Mouse (Mus musculus) forelimb bud, embryonic 11.5 days (tissue): ENCODE results near the gene Mybphl.
A peak's percentile ranks its signal among the peaks of the same experiment; 100 is the strongest.

ENCODE experiments used
- DNase-seq: peaks from one replicate; pipeline ENCODE4 v3.0.0-alpha.2; 2012; ENCODE audit warnings: low read depth, low spot score

Mybphl gene

DNA sequence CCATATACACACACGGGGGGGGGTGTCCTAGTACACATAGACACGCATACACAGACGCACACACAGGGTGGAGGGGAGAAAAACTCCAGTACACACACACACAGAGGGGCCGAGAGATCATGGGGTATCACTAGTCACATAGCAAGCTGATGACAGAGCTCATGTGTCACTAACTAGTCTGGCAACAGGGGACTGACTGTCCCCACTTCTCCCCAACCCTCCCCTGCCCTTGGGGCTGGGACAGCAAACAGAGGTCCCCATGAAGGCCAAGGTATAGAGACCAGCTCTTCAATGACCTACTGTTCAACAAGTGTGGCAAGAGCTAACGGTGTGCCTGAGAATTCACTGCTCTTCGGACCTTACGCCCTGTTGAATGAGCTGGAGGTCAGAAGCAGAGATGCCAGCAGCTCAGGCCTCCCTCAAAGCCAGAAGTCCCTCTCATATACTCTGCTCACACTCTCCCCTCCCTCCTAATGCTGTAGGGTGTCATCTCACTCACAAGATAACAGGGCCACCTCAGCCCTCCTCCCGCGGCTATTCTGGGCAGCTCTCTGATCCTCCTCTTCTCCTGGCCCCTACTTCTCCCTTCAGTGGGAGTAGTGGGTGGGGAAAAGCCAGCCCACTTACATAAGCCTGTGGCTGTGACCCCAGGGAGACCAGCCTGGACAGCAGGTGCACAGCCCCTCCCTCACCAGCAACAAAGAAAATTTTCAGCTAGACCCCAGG lies at the start of gene Mybphl:
Gene Mybphl (plus strand): TSS at position 642 of the 726 bp plus-strand sequence.
- no peak for DNase-seq

GRCm38 (mm10) chr3:108318517-108318916 lies 46.2 kb upstream of the Mybphl start:
- peak; percentile 48 for DNase-seq

DNA sequence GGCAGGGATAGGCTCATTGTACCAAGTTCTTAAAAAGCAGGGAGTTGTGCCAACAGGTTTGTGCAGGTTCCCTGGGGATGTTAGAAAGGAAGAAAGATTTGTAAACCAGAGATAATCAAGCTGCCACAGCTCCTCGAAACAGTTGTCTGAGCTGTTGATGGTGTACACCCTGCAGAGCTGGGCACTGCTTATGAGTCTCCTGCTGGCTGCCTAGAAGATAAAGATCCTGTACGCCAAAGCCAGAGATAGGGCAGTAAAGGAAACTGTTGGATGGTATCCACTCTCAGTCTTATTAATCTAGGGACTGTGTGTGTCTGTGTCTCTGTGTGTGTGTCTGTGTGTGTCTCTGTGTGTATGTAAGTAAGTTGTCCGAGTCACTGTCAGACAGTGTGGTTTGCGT lies 43.0 kb upstream of the Mybphl start:
- no peak for DNase-seq

GRCm38 (mm10) chr3:108322136-108322535 lies 42.6 kb upstream of the Mybphl start:
- no peak for DNase-seq

DNA sequence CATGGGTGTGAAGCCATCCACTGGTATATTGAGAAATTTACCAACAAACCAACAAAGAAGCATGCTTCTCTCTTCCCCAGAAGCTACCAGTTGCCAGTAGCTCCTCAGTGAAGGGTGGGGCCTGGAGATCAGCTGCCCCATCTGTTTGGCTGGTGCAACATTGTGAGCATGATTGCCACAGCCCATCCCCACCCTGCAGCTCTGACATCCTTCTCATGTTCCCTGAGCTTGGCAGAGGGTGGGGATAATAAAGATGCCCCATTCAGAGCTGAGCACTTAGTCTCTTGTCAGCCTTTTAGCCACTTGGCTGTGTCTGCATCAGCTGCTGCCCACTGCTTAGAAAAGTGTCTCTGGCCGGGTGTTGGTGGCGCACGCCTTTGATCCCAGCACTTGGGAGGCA lies 41.7 kb upstream of the Mybphl start:
- DNase-seq, result no peak

- DNase-seq, result no peak
These were observed 39.9 kb upstream of the Mybphl start for GRCm38 (mm10) chr3:108324837-108325236.

DNA sequence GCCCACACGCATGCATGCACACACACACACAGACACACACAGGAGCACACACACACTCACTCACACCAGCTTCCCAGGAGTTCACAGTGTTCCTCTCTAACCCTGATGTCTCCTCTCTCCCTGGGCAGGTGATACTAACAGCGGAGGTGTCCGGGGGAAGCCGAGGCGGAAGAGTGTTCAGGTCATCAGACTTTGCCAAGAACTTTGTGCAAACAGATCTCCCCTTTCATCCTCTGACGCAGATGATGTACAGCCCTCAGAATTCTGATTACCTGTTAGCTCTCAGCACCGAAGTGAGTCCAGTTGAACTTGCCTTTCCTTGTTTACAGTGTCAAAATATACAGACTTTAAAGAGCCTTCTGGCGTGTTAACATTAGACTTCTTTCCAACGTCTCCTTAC lies 39.2 kb upstream of the Mybphl start:
- DNase-seq, result no peak

GRCm38 (mm10) chr3:108327275-108327674 lies 37.4 kb upstream of the Mybphl start:
- no peak for DNase-seq

- DNase-seq, result no peak
These were observed 36.8 kb upstream of the Mybphl start for GRCm38 (mm10) chr3:108327916-108328315.

GRCm38 (mm10) chr3:108328441-108328841 lies 36.3 kb upstream of the Mybphl start:
- DNase-seq, result no peak

- DNase-seq, result no peak
These were observed 33.9 kb upstream of the Mybphl start for GRCm38 (mm10) chr3:108330812-108331211.

DNA sequence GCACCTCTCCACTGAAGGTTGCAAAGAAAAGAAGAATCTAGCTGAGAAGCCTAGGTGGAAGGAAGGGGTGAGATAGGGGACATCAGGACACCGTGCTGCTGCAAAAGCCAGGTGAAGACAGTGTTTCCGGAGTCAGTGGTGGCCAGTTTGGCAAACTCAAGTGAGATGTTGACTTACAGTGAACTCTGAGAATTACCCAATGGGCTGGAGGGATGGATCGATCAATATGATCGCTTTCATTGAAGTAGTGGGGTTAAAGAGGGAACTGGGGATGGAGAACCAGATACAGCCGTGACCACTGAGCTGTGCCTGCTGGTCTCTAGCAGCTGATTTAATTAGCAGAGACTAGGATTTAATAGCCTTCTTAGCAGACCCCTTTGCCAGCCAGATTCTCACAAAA lies 27.8 kb upstream of the Mybphl start:
- no peak for DNase-seq

DNA sequence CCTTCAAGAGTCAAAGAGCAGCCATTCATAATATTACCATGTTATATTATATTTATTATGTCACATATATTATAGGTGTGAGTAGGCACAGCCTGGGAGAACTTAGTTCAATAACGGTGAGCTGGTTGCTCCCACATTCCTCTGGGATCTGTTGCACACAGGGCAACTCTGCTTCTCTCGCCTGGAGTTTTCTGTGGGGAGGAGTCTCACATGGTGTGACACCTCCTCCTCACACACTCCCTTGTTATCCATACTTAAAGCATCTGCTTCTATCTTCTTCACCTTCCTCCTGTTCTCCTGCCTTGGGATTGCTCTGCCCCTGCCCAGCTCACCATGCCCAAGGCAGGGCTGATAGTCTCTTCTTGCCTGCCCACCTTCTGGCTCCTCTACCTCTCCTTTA lies 23.7 kb upstream of the Mybphl start:
- DNase-seq, result no peak

DNA sequence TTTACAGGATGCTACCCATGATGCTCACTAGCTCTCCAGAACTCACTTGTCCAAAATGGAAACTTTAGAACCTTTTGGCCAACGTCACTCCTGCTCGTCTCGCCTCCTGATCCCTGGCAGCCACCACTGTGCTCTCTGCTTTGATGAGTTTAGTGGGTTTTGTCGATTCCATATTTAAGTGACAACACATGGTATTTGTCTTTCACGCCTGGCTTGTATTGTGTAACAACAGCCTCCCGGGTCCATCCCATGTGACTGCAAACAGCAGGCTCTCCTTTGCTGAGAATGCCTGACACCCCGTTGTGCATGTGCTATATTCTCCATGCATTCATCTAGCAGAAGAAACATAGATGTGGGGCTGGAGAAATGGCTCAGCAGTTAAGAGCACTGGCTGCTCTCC lies 22.5 kb upstream of the Mybphl start:
- DNase-seq, result no peak

DNA sequence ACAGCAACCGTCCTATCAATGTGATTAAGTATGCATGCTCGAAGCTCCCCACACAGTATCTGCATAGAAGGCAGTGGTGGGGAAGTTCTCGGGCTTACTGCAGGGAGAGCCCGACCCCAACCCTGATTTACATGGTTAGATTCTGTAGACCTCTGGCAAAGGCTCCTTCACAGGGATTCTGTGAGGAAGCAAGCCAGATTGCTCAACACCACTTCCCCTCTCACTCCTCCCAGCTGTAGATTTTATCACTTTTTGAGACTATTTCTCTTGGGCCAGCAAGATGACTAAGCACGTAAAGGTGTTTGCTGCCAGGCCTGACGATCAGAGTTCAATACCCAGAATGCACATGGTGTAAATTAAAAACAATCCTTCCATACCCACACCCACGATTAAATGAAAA lies 18.9 kb upstream of the Mybphl start:
- no peak for DNase-seq

GRCm38 (mm10) chr3:108348376-108348775 lies 16.3 kb upstream of the Mybphl start:
- DNase-seq, result no peak

GRCm38 (mm10) chr3:108355245-108355644 lies 9.5 kb upstream of the Mybphl start:
- no peak for DNase-seq

DNA sequence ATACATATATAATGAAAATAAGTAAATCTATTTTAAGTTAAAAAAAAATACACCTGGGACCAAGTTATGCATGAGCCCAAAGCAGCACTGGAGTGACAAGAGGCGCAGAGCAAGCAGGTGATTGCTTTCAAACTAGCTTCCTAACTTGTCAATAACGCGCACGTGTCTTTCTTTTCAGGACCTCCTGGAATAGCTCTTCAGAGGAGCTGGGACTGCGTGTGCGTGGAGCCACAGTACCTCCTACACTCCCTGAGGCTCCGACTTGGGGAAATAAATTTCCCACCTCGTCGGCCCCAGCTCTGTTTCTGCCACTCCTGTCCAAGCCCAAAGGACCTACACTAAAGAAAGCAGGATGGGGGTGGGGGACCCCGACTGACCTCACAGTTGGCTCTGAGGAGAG lies 7.7 kb upstream of the Mybphl start:
- DNase-seq, result no peak

DNA sequence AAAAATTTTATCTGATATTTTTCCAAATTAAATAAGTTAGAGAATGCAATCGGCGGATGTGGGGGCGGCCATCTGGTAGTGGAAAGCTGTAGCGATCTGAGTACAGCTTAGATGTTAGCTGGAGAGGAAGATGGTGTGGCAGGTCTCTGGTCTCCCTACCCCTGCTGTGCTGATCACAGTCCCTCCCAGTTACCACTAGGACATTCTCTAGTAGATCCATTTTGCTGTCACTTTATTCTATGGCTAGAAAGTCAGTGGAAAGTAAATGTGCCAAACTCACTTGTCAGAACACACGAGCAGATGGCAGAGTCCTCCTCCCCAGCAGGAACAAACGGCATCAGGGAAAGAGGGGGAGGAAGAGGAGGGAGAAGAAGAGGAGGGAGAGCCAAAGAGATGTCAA lies 6.3 kb upstream of the Mybphl start:
- no peak for DNase-seq

GRCm38 (mm10) chr3:108360894-108361293 lies 3.8 kb upstream of the Mybphl start:
- DNase-seq, result peak; percentile 57

GRCm38 (mm10) chr3:108363626-108364025 lies 1.1 kb upstream of the Mybphl start:
- DNase-seq, result no peak

- DNase-seq, result no peak
These were observed 2.5 kb downstream of the Mybphl start for GRCm38 (mm10) chr3:108367173-108367572.

GRCm38 (mm10) chr3:108367828-108368227 lies 3.1 kb downstream of the Mybphl start:
- no peak for DNase-seq

DNA sequence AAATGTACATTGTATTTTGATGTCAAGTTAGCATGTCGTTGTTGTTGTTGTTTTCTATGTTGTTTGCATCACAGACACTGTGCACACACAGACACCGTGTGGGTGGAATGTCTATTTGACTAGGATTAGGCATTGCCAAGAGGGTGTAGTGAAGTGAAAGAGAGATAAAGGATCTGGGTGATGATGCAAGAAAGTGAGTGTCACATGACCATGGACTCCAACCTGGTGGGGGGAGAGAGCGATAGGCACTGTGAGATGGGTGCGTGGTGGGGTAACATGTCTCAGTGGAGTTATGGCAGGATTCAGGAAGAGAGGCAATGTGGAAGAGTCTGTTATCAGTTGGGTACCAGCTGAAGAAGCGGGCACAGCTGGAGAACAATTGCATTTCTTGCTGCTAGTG lies 4.0 kb downstream of the Mybphl start:
- DNase-seq, result no peak
